Mouse (Mus musculus) ES-E14 (cell line): ENCODE data around the gene Vmn1r112.
"Not testable (repeated sequence)": the region's sequence is repeated elsewhere in the genome, so short reads cannot be mapped to it uniquely, and the experiment has no call there.

Experiments used
- CHD2 ChIP-seq: IDR thresholded peaks from 2 replicates; pipeline ENCODE4 v1.6.1; 2014; ENCODE audit warnings: mild to moderate bottlenecking, low read depth, low read length, inconsistent platforms
- HCFC1 ChIP-seq: IDR thresholded peaks from 2 replicates; pipeline ENCODE4 v1.6.1; 2012; ENCODE audit warnings: low read length, inconsistent platforms, borderline replicate concordance; ENCODE audit not compliant: insufficient read depth
- MAFK ChIP-seq: IDR thresholded peaks from 2 replicates; pipeline ENCODE4 v1.6.1; 2014; ENCODE audit warnings: mild to moderate bottlenecking, low read depth, low read length, inconsistent platforms; ENCODE audit not compliant: insufficient read depth
- ZC3H11A ChIP-seq: IDR thresholded peaks from 2 replicates; pipeline ENCODE4 v1.6.1; 2012; ENCODE audit warnings: low read depth, mild to moderate bottlenecking, inconsistent platforms, low read length, borderline replicate concordance
- ZNF384 ChIP-seq: IDR thresholded peaks from 2 replicates; pipeline ENCODE4 v1.6.1; 2012; ENCODE audit warnings: low read depth, low read length, inconsistent platforms

GRCm38 (mm10) chr7:20786985-20787384, 16.0 kb downstream of the Vmn1r112 start, which contains the start of gene Vmn1r113:
- TF ChIP-seq HCFC1, ZC3H11A, ZNF384, CHD2, MAFK: not testable (repeated sequence)
